Mouse (Mus musculus) thymus, postnatal 36 days (tissue): Measurements from ENCODE around the gene Lgi4.

Experiments used
- DNase-seq, 2 experiments: peaks; one replicate each; pipeline ENCODE4 v3.0.0; 2022; ENCODE audit warnings: mixed read lengths in 2 of 2

Lgi4 gene

GRCm38 (mm10) chr7:31052251-31052635, 6.9 kb upstream of the Lgi4 start:
- no peak for DNase-seq

- peak in 1 of 2 experiments; percentile 29 for DNase-seq
These were observed 6.3 kb upstream of the Lgi4 start for GRCm38 (mm10) chr7:31052636-31053434.

GRCm38 (mm10) chr7:31053882-31054447, 5.2 kb upstream of the Lgi4 start:
- DNase-seq: no peak

GRCm38 (mm10) chr7:31054661-31055320, 4.4 kb upstream of the Lgi4 start:
- no peak for DNase-seq

- DNase-seq: no peak
These were observed 3.8 kb upstream of the Lgi4 start for GRCm38 (mm10) chr7:31055354-31055824.

- no peak for DNase-seq
These were observed 3.3 kb upstream of the Lgi4 start for GRCm38 (mm10) chr7:31055883-31056282.

GRCm38 (mm10) chr7:31056448-31056847, 2.7 kb upstream of the Lgi4 start:
- DNase-seq: no peak

- DNase-seq: no peak
These were observed 2.1 kb upstream of the Lgi4 start, which contains the start of gene Fxyd1 for GRCm38 (mm10) chr7:31057071-31057470. TSS of gene Fxyd1 (minus strand) at chr7:31057199.

GRCm38 (mm10) chr7:31057730-31058129, 1.4 kb upstream of the Lgi4 start:
- no peak for DNase-seq

GRCm38 (mm10) chr7:31058211-31058610, 931 bp upstream of the Lgi4 start:
- no peak for DNase-seq

- no peak for DNase-seq
These were observed 928 bp downstream of the Lgi4 start for GRCm38 (mm10) chr7:31059919-31060620.

GRCm38 (mm10) chr7:31060621-31061010, 1.5 kb downstream of the Lgi4 start:
- DNase-seq: no peak

- DNase-seq: no peak
These were observed 4.0 kb downstream of the Lgi4 start for GRCm38 (mm10) chr7:31063074-31063560.

- DNase-seq: no peak
These were observed 8.7 kb downstream of the Lgi4 start for GRCm38 (mm10) chr7:31067836-31068235.

GRCm38 (mm10) chr7:31069491-31069890, 10.3 kb downstream of the Lgi4 start:
- DNase-seq: no peak

GRCm38 (mm10) chr7:31070324-31070723, 11.2 kb downstream of the Lgi4 start:
- DNase-seq: no peak

GRCm38 (mm10) chr7:31072326-31072725, 13.2 kb downstream of the Lgi4 start:
- no peak for DNase-seq

- no peak for DNase-seq
These were observed 14.4 kb downstream of the Lgi4 start for GRCm38 (mm10) chr7:31073546-31073945.

- no peak for DNase-seq
These were observed 15.0 kb downstream of the Lgi4 start for GRCm38 (mm10) chr7:31074061-31074712.

GRCm38 (mm10) chr7:31074713-31075069, 15.5 kb downstream of the Lgi4 start:
- DNase-seq: no peak

GRCm38 (mm10) chr7:31076492-31076891, 17.4 kb downstream of the Lgi4 start, which contains the start of gene Fxyd3:
TSS of gene Fxyd3 (minus strand) at chr7:31076704.
- no peak for DNase-seq

- no peak for DNase-seq
These were observed 18.3 kb downstream of the Lgi4 start for GRCm38 (mm10) chr7:31077470-31077869.
